Mouse (Mus musculus) hindbrain, embryonic 15.5 days (tissue): Measurements from ENCODE around the gene 4930432K21Rik. TPM values are rescaled to one million over a fixed set of nuclear protein-coding genes. Genes with fewer than 3 reads are reported as not detected.

ENCODE experiments used
- ATAC-seq: fragments of 200-750 bp; cut with Nextera tagmentation; 2 replicates; pipeline ENCODE4 v1.8.0; 2017; ENCODE audit warnings: low read depth, moderate number of reproducible peaks, moderate TSS enrichment; ENCODE audit not compliant: low FRiP score
- H3K27ac ChIP-seq: fragments of 300-500 bp; sonication (generic); replicated peaks from 2 replicates; pipeline ENCODE4 v1.5.1; 2015; ENCODE audit warnings: mild to moderate bottlenecking, inconsistent platforms
- H3K27me3 ChIP-seq: fragments of 300-500 bp; sonication (generic); 2 replicates; pipeline ENCODE4 v1.6.1; 2015; ENCODE audit warnings: control low read depth, inconsistent platforms
- H3K36me3 ChIP-seq: fragments of 300-500 bp; sonication (generic); 2 replicates; pipeline ENCODE4 v1.6.1; 2015; ENCODE audit warnings: control low read depth, inconsistent platforms
- H3K4me1 ChIP-seq: fragments of 300-500 bp; sonication (generic); replicated peaks from 2 replicates; pipeline ENCODE4 v1.6.1; 2015; ENCODE audit warnings: control low read depth, inconsistent platforms
- H3K4me2 ChIP-seq: fragments of 300-500 bp; sonication (generic); 2 replicates; pipeline ENCODE4 v1.6.1; 2015; ENCODE audit warnings: moderate library complexity, mild to moderate bottlenecking, inconsistent platforms
- H3K4me3 ChIP-seq: fragments of 300-500 bp; sonication (generic); 2 replicates; pipeline ENCODE4 v1.5.1; 2015; ENCODE audit warnings: mild to moderate bottlenecking, inconsistent platforms
- H3K9ac ChIP-seq: fragments of 300-500 bp; sonication (generic); 2 replicates; pipeline ENCODE4 v1.6.1; 2015; ENCODE audit warnings: inconsistent platforms
- H3K9me3 ChIP-seq: fragments of 300-500 bp; sonication (generic); 2 replicates; pipeline ENCODE4 v1.6.1; 2016; ENCODE audit warnings: control low read depth, inconsistent platforms
- WGBS: fragments of 180-500 bp; shearing (Covaris S2); methylation state at CpG from one replicate; pipeline ENCODE4 v1.1.7; 2015; 5-methylcytosine and 5-hydroxymethylcytosine counted together
- polyA plus RNA-seq: library from polyadenylated mRNA; unstranded; fragments of >200 nt; fragmentation: Nextera tagmentation; extraction: Ambion mirVana; gene quantifications from 2 replicates; pipeline ENCODE4 v1.2.1, GENCODE M21; 2015

The 4930432K21Rik gene
- polyA plus RNA-seq = 2.3 and 2.8 TPM in 2 replicates

DNA sequence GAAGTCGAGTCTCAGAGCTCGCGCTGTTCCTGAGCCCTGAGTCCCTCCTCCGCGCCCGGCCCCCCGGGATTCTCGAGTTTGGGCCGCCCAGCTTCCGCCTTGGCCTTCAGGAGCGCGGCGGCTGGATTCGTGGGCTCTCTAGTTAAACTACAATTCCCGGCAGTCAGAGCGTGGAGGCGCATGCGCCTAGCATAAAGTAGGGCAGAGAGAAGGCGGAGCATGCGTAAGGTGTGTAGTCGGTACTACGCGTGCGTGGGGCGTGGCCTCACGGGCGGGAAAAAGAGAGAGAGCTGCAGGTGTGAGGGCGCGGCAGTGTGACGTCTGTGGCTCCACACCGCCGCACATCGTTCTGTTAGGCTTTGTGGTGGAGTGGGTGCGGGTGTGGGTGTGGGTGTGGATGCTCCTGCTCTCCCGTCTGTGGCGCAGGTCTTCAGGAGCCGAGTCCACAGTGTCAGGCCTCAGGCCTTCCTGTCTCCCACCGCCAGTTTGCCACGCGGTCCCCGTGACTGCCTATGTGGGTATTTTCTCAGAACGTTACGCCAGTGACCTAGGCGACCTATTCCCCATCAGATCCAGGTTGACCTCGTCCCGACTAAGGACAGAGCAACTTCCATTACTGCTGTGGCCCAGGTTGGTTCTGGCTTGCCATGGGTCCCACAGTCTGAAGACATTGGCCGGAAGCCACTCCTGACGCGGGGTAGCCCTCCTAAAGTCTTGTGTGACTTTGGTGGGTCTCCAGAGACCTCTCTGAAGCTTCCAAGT lies at the start of gene 4930432K21Rik, which contains the start of gene Cc2d1a:
Gene 4930432K21Rik (plus strand): TSS at position 257 of the 762 bp plus-strand sequence.
Gene Cc2d1a (minus strand): TSS at position 168 of the 762 bp plus-strand sequence.
- Histone ChIP-seq H3K9ac (peak within 1 kb of the TSS; percentile 84), H3K4me1 (peaks cover 28% of the 10 kb centered on the region), H3K27me3 (no peaks in the 10 kb centered on the region), H3K36me3 (peaks cover 12% of the 10 kb centered on the region), H3K27ac (peak within 1 kb of the TSS; percentile 68), H3K4me3 (peak within 1 kb of the TSS; percentile 72), H3K4me2 (peak within 1 kb of the TSS; percentile 87), H3K9me3 (no peaks in the 10 kb centered on the region)
- 17% methylated on average over 49 of the region's 49 CpGs for WGBS
- ATAC-seq = peak; percentile 96

- Histone ChIP-seq H3K27ac (no peak overlapping the region), H3K36me3 (peaks cover 50% of the 10 kb centered on the region), H3K9ac (no peak overlapping the region), H3K9me3 (no peaks in the 10 kb centered on the region), H3K4me1 (peaks cover 24% of the 10 kb centered on the region), H3K4me3 (no peak overlapping the region), H3K27me3 (no peaks in the 10 kb centered on the region), H3K4me2 (no peak overlapping the region)
- WGBS = 94% methylated on average over 7 of the region's 7 CpGs
- no peak for ATAC-seq
Measured at GRCm38 (mm10) chr8:84098376-84098775, 49.4 kb upstream of the 4930432K21Rik start.

- 92% methylated on average over 25 of the region's 25 CpGs for WGBS
- no peak overlapping the region for H3K27ac ChIP-seq
- no peaks in the 10 kb centered on the region for H3K9me3 ChIP-seq
- H3K27me3 ChIP-seq = no peaks in the 10 kb centered on the region
- H3K4me2 ChIP-seq = no peak overlapping the region
- no peak overlapping the region for H3K9ac ChIP-seq
- peaks cover 23% of the 10 kb centered on the region for H3K36me3 ChIP-seq
- no peak overlapping the region for H3K4me3 ChIP-seq
- H3K4me1 ChIP-seq = peaks cover 39% of the 10 kb centered on the region
- no peak for ATAC-seq
Measured at GRCm38 (mm10) chr8:84101476-84102270, 46.2 kb upstream of the 4930432K21Rik start.

DNA sequence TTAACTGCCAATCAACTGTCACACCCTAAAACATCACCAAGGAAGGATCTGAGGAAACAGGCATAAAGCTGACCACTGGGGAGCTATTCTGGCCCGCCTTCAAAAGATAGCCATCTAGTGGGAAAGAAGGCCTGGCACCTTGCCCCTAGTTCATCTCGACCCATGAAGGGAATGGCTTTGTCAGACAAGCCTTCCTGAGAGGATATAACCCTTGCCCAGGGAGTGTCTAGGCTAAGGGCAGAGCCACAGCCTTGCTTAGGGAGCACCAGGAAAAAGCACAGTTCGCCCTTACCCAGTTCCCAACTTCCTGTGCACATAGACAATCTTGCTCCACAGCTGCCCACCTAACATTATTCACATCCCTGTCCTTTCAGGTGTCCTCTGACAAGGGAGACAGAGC lies 44.2 kb upstream of the 4930432K21Rik start:
- peak overlapping the region; percentile 70 for H3K4me2 ChIP-seq
- ATAC-seq = no peak
- WGBS = 41% methylated on average over 3 of the region's 3 CpGs
- H3K9me3 ChIP-seq = no peaks in the 10 kb centered on the region
- H3K4me3 ChIP-seq = peak overlapping the region; percentile 53
- H3K9ac ChIP-seq = peak overlapping the region; percentile 60
- peak overlapping the region; percentile 93 for H3K27ac ChIP-seq
- no peaks in the 10 kb centered on the region for H3K27me3 ChIP-seq
- H3K4me1 ChIP-seq = peaks cover 39% of the 10 kb centered on the region
- H3K36me3 ChIP-seq = 0 out of 2 replicates have a peak, but pooled peaks cover 7% of the 10 kb centered on the region

GRCm38 (mm10) chr8:84104221-84104620 lies 43.6 kb upstream of the 4930432K21Rik start:
- peak; percentile 80 for ATAC-seq
- H3K4me1 ChIP-seq = peaks cover 39% of the 10 kb centered on the region
- H3K9me3 ChIP-seq = no peaks in the 10 kb centered on the region
- H3K9ac ChIP-seq = peak overlapping the region; percentile 60
- no peaks in the 10 kb centered on the region for H3K27me3 ChIP-seq
- H3K27ac ChIP-seq = peak overlapping the region; percentile 93
- 0 out of 2 replicates have a peak, but pooled peaks cover 2% of the 10 kb centered on the region for H3K36me3 ChIP-seq
- WGBS = 0% methylated on average over 22 of the region's 29 CpGs
- H3K4me2 ChIP-seq = peak overlapping the region; percentile 70
- H3K4me3 ChIP-seq = peak overlapping the region; percentile 53

- peak within 1 kb of the TSS; percentile 53 for H3K4me3 ChIP-seq
- 6% methylated on average over 42 of the region's 42 CpGs for WGBS
Measured at GRCm38 (mm10) chr8:84104697-84105609, 42.9 kb upstream of the 4930432K21Rik start, which contains the start of gene Dcaf15. Gene Dcaf15 (minus strand): TSS chr8:84104768.

GRCm38 (mm10) chr8:84105676-84106075 lies 42.1 kb upstream of the 4930432K21Rik start:
- no peak for ATAC-seq
- H3K9ac ChIP-seq = peak overlapping the region; percentile 38; the same call in 1 of the 2 replicates
- 75% methylated on average over 2 of the region's 2 CpGs for WGBS
- H3K36me3 ChIP-seq = no peaks in the 10 kb centered on the region
- H3K27me3 ChIP-seq = no peaks in the 10 kb centered on the region
- H3K4me3 ChIP-seq = no peak overlapping the region
- H3K4me2 ChIP-seq = peak overlapping the region; percentile 58
- no peaks in the 10 kb centered on the region for H3K9me3 ChIP-seq
- peak overlapping the region; percentile 84 for H3K27ac ChIP-seq
- H3K4me1 ChIP-seq = peaks cover 39% of the 10 kb centered on the region

More at GRCm38 (mm10) chr8:84104697-84105609, 42.9 kb upstream of the 4930432K21Rik start, which contains the start of gene Dcaf15:
- H3K4me1 ChIP-seq = peaks cover 39% of the 10 kb centered on the region
- no peaks in the 10 kb centered on the region for H3K36me3 ChIP-seq
- H3K27me3 ChIP-seq = no peaks in the 10 kb centered on the region
- peak within 1 kb of the TSS; percentile 60 for H3K9ac ChIP-seq
- H3K27ac ChIP-seq = peak within 1 kb of the TSS; percentile 93
- no peaks in the 10 kb centered on the region for H3K9me3 ChIP-seq
- H3K4me2 ChIP-seq = peak within 1 kb of the TSS; percentile 70
- peak; percentile 97 for ATAC-seq

DNA sequence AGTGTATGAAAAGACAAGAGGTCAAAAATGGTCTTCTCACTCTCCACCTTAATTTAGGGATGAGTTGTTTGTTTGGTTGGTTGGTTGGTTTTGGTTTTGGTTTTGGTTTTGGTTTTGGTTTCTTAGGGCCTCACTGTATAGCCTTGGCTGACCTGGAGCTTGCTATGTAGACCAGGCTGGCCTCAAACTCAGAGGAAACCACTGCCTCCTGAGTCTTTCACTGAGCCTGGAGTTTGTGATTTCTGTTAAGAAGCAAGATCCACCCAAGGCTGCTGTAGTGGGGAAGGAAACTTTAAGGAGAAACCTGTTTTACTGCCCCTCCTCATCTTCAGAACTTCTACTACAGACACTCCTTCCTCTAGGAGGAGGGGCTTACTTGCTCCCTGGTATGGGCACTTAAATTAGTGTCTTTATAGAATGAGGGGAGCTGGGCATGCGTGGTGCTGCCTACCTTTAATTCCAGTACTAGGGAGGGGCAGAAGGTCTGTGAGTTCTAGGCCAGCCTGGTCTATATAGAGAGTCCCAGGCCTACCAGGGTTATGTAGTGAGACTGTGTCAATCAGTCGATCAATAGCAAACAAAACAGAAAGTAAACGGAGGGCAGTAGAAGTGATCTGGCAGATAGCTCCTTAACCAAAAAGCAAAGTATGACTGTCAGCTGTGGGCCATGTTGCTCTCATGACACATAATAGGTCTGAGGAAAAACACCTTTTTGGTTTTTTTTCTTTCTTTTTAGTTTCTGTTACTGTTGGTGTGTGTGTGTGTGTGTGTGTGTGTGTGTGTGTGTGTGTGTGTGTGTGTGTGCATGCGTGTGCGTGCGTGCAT lies 41.4 kb upstream of the 4930432K21Rik start:
- Histone ChIP-seq H3K9me3 (no peaks in the 10 kb centered on the region), H3K36me3 (no peaks in the 10 kb centered on the region), H3K4me3 (no peak overlapping the region), H3K4me2 (no peak overlapping the region), H3K27me3 (no peaks in the 10 kb centered on the region), H3K9ac (no peak overlapping the region), H3K27ac (no peak overlapping the region), H3K4me1 (peaks cover 35% of the 10 kb centered on the region)
- WGBS = 97% methylated on average over 6 of the region's 6 CpGs
- no peak for ATAC-seq

DNA sequence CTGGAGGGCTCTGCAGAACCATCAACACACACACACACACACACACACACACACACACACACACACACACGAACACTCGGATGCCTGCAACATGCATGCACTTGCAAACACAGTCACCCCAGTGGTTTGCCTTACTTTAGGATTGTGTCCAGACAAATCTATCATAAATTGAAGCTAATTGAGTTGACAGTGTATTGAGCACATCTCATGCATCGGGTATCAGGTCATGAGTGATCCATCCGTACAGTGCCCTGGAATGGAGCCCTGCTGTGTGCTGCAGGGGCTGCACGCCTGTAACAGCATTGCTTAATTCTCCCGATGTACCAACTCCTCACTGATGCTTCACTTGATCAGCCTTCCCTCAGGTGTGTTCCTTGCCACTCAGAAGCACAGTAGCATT lies 32.2 kb upstream of the 4930432K21Rik start:
- Histone ChIP-seq H3K9ac (no peak overlapping the region), H3K27me3 (no peaks in the 10 kb centered on the region), H3K9me3 (no peaks in the 10 kb centered on the region), H3K4me1 (no peaks in the 10 kb centered on the region), H3K27ac (no peak overlapping the region), H3K4me2 (no peak overlapping the region), H3K36me3 (no peaks in the 10 kb centered on the region), H3K4me3 (no peak overlapping the region)
- WGBS = 82% methylated on average over 6 of the region's 6 CpGs
- ATAC-seq = no peak

DNA sequence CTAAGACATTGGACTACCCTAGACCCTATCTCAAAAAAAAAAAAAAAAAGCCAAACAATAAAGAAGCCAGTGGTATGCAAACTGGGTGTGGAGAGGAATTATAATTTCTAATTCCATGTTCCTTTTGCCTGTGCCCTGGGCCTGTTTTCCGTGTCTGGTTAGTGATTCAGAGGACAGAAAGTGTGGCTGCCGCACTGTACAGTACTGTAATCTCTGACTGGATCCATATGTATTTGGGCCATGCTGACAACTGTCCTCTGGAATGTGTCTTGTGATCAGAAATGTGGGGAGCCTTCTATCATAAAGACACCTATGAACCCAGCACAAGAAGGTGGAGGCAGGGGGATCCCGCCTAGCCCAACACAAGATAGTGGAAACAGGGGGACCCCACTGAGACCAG lies 25.7 kb upstream of the 4930432K21Rik start:
- no peak for ATAC-seq
- Histone ChIP-seq H3K27me3 (no peaks in the 10 kb centered on the region), H3K4me3 (no peak overlapping the region), H3K36me3 (no peaks in the 10 kb centered on the region), H3K4me1 (no peaks in the 10 kb centered on the region), H3K9ac (no peak overlapping the region), H3K4me2 (no peak overlapping the region), H3K27ac (no peak overlapping the region), H3K9me3 (no peaks in the 10 kb centered on the region)
- 84% methylated on average over 3 of the region's 3 CpGs for WGBS
